Mouse (Mus musculus) cerebellum, adult 9-11 months (tissue): ENCODE measurements around the gene E2f8.

ENCODE experiments used
- DNase-seq: peaks from one replicate; pipeline ENCODE4 v3.0.0; 2022

E2f8 gene

GRCm38 (mm10) chr7:48851529-48852104 is 29.8 kb downstream of the E2f8 start:
- no peak for DNase-seq

DNA sequence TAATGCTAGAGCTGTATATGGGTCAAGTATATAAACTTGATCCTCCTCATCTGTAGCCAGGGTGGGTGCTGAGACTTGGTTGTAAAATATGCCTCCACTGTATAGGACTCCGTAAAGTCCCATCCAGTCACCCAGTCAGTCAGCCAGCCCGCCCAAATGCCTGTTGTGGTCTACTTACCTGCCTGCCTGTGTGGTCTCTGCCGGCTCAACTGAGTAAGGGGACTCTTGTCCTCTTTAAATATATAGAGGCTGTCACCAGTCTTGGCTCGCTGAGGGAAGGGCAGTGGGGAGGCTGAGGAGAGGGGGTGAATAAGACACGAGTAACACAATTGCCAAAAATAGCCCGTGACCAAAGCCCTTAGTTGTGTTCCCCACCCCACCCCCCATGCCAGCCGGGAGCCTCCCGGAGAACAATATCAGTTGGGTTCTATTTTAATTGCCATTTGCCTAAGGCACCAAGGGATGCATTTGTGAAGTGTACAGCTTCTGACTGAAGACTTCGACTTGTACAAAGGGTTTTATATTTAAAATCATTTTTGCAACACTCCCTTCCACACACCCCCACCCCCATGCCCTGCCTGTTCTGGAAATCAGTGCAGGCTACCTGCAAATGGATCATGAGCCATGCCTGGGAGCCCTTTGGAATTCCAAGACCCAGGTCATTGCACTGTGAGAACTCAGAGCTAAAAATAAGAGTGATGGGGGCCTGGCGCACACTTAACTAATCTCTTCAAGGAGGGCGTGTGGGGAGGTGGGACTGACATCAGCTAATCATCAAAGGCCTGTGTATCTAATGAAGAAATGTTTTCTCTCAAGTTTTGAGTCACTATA is 33.4 kb downstream of the E2f8 start, which contains the start of gene Csrp3:
Csrp3 (minus strand) TSS at position 214 of the 831 bp plus-strand sequence.
- no peak for DNase-seq

DNA sequence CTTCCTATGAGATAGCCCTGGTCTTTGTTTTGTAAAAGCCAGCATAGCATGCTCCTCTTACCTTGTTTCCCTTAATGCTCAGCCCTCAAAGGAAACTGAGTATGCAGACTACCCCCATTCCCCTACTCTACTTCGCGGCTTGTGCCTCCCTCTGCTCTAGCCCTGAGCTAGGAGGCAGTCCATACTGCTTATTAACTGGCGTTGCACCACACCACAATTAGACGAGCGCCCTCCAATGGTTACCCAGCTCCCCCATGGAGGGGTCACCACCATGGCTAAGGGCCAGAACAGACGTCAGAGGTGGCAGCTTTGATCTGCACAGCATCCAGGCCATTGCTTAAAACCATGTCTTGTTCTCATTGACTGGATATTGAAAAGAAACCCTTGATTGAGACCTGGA is 34.6 kb downstream of the E2f8 start:
- no peak for DNase-seq

- no peak for DNase-seq
Measured at GRCm38 (mm10) chr7:48845213-48845973, 36.0 kb downstream of the E2f8 start.

DNA sequence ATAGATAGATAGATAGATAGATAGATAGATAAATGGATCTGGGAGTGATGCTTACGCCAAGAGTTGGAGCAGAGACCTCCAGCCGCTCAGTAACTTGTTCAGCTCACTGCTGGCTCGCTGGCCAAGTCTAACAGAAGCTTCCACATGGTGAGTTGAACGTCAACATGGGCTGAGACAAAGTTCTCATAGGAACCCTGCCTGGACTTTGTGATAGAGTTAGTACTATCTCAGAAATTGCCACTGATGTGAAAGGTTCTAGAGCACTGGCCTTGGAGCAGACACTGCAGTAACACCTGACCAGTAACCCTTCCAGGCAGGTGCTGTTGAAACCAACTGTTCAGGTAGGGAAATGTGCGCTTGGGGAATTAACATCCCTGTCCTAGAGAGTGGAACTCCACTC is 37.9 kb downstream of the E2f8 start:
- DNase-seq, result no peak

DNA sequence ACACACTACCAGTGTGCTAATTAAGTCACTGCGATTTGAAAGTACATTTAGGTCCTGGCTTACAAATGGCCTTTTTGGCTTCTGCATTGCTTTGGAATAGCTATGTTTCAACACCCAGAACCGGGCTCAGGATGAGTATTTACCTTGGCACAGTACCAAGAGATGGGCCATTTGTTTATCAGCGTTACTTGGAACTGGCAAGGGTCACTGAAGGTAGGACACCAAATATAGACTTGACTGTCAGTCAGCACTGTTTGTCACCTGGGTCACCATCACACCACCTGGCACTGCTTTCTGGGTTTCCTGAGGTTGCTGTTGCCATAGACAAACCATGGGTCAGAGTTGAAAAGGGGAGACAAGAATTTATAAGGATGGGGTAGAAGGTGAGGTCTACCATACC is 39.0 kb downstream of the E2f8 start:
- no peak for DNase-seq

DNA sequence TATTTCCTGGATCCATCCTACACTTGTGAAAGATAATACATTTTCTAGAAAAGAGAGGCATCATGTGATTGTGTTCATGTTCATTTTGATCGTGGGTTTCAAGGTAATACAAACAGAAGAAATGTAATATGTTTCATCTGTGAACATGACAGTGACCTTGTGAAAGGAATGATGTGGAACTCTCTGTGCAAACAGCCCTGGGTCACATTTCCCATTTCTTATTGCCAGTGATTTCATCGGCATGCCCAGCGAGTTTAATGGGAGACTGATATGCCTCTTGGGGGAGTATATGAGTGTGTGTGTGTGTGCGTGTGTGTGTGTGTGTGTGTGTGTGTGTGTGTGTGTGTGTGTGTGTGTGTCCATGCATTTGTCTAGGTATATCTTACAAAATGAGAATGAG is 39.9 kb downstream of the E2f8 start:
- no peak for DNase-seq

- no peak for DNase-seq
Measured at GRCm38 (mm10) chr7:48840545-48840944, 40.9 kb downstream of the E2f8 start.

DNA sequence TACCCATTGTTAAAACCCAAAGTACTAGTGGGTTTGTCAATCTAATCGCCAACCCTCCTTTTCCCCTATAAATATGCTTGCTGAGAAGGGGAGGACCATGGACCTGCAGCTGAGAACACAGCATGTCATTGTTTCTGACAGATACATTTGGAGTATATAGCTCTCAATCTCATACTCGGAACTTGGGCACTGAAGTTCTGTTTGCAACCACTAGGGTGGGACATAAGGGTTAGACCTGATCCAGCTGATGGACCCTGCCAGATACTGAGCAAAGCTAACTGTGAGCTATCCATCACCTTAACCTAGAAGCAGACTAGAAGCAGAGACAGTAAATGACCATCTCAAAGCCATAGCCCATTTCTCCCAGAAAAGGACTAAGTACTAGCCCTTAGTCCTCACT is 43.0 kb downstream of the E2f8 start:
- DNase-seq, result no peak

GRCm38 (mm10) chr7:48836949-48837348 is 44.4 kb downstream of the E2f8 start:
- no peak for DNase-seq

GRCm38 (mm10) chr7:48834989-48835626 is 46.3 kb downstream of the E2f8 start:
- no peak for DNase-seq

GRCm38 (mm10) chr7:48834371-48834970 is 46.9 kb downstream of the E2f8 start:
- DNase-seq, result no peak

DNA sequence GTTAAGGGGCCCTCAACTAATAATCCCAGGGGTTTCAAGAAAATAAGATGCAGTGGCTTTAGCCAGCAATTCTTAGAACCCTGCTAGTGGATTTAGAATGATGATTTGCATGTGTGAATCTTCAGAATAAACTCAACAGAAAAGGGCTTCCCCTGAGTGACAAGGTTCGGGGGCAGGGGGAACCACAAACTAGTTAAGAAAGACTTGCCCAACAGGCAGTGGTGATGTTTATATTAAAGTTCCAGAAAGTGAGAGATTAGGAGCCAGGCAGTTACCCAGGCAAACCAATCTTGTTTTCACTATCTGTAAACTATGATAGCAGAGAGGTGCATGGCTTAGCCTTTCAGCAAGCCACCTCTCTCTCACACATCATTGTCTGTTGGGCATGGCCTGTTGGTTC is 48.7 kb downstream of the E2f8 start:
- no peak for DNase-seq

- no peak for DNase-seq
Measured at GRCm38 (mm10) chr7:48830395-48830794, 51.0 kb downstream of the E2f8 start.

- no peak for DNase-seq
Measured at GRCm38 (mm10) chr7:48829177-48829910, 52.1 kb downstream of the E2f8 start.

GRCm38 (mm10) chr7:48825170-48825569 is 56.2 kb downstream of the E2f8 start:
- no peak for DNase-seq

GRCm38 (mm10) chr7:48824671-48825070 is 56.7 kb downstream of the E2f8 start:
- no peak for DNase-seq

- DNase-seq, result no peak
Measured at GRCm38 (mm10) chr7:48823621-48824020, 57.8 kb downstream of the E2f8 start.

DNA sequence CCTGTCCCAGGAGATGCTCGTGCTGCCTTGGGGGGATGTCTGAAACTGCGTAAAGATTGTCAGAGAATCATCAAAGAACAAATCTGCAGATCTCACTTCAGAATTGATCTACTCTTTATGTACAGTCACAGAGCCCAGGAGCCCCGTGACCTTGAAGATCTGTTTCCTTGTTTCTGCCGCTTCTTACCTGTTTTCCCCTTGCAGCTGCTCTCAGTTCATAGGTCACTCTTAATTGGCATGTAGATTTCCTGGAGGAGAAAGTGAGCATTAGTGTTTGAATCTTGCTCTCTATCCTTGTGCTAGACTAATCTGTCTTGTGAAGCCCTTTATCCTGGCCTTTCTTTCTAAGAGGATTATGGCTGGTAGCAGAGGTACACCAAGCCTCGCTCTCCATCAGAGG is 59.7 kb downstream of the E2f8 start:
- DNase-seq, result no peak
